Mouse (Mus musculus) testis, adult 2 months (tissue): ENCODE data around the gene Atf6.

ENCODE experiments used
- CTCF ChIP-seq: fragments of 200-500 bp; IDR thresholded peaks from 2 replicates; pipeline ENCODE4 v1.5.1; 2012; ENCODE audit warnings: low read depth, mild to moderate bottlenecking, inconsistent platforms, low read length, moderate library complexity; ENCODE audit not compliant: control insufficient read depth, insufficient read depth, insufficient replicate concordance
- POLR2A ChIP-seq: fragments of 200-500 bp; IDR thresholded peaks from 2 replicates; pipeline ENCODE4 v1.6.1; 2012; ENCODE audit warnings: low read depth, mild to moderate bottlenecking, inconsistent platforms, low read length, moderate library complexity; ENCODE audit not compliant: control insufficient read depth

- TF ChIP-seq POLR2A, result no peak
- TF ChIP-seq CTCF, result no peak
Measured at GRCm38 (mm10) chr1:170718133-170718810, 149.3 kb downstream of the Atf6 start.
